Mouse (Mus musculus): ENCODE measurements around the gene Mrpl45. TPM values are rescaled to one million over a fixed set of nuclear protein-coding genes. Genes with fewer than 3 reads are reported as not detected.
"Not testable (repeated sequence)": the region's sequence is repeated elsewhere in the genome, so short reads cannot be mapped to it uniquely, and the experiment has no call there.

The Mrpl45 gene
- polyA plus RNA-seq (2015; fragmentation: Nextera tagmentation; extraction: Ambion mirVana), result 51.7 and 56.7 TPM in 2 replicates

GRCm38 (mm10) chr11:97315504-97316503, at the start of gene Mrpl45:
Gene Mrpl45 (plus strand): TSS chr11:97315716.
- under 1% methylated on average over 50 of the region's 50 CpGs for WGBS
- peak within 1 kb of the TSS; percentile 85 for H3K9ac ChIP-seq
- peak within 1 kb of the TSS; percentile 76 for H3K4me2 ChIP-seq

GRCm38 (mm10) chr11:97266544-97266943, 49.0 kb upstream of the Mrpl45 start:
- not testable (repeated sequence) for H3K4me2 ChIP-seq; H3K27ac ChIP-seq (replicated peaks); ATAC-seq (ENCODE audit: extremely low read depth, insufficient number of reproducible peaks, low FRiP score, low TSS enrichment); H3K4me1 ChIP-seq; H3K9ac ChIP-seq; H3K27me3 ChIP-seq (replicated peaks); H3K9me3 ChIP-seq; H3K4me3 ChIP-seq
- peaks cover 37% of the 10 kb centered on the region for H3K36me3 ChIP-seq
- 81% methylated on average over 1 of the region's 1 CpGs for WGBS

More at GRCm38 (mm10) chr11:97315504-97316503, at the start of gene Mrpl45:
- peak within 1 kb of the TSS; percentile 65 for H3K27ac ChIP-seq (replicated peaks)
- ATAC-seq (ENCODE audit: extremely low read depth, insufficient number of reproducible peaks, low FRiP score, low TSS enrichment), result peak; percentile 89
- H3K9me3 ChIP-seq, result no peaks in the 10 kb centered on the region
- H3K27me3 ChIP-seq (replicated peaks), result no peaks in the 10 kb centered on the region
- H3K4me3 ChIP-seq, result peak within 1 kb of the TSS; percentile 65
- peaks cover 20% of the 10 kb centered on the region for H3K4me1 ChIP-seq
- peaks cover 28% of the 10 kb centered on the region for H3K36me3 ChIP-seq

GRCm38 (mm10) chr11:97270004-97270403, 45.5 kb upstream of the Mrpl45 start:
- not testable (repeated sequence) for H3K9me3 ChIP-seq; H3K27me3 ChIP-seq (replicated peaks); H3K9ac ChIP-seq; H3K27ac ChIP-seq (replicated peaks); H3K4me3 ChIP-seq; H3K4me1 ChIP-seq; ATAC-seq (ENCODE audit: extremely low read depth, insufficient number of reproducible peaks, low FRiP score, low TSS enrichment); H3K4me2 ChIP-seq
- 70% methylated on average over 2 of the region's 2 CpGs for WGBS
- H3K36me3 ChIP-seq, result peaks cover 22% of the 10 kb centered on the region

- H3K36me3 ChIP-seq, result no peaks in the 10 kb centered on the region
- H3K27me3 ChIP-seq (replicated peaks), result no peaks in the 10 kb centered on the region
- H3K4me1 ChIP-seq, result peaks cover 19% of the 10 kb centered on the region
- no peaks in the 10 kb centered on the region for H3K9me3 ChIP-seq
- ATAC-seq (ENCODE audit: extremely low read depth, insufficient number of reproducible peaks, low FRiP score, low TSS enrichment), result no peak
- 89% methylated on average over 4 of the region's 4 CpGs for WGBS
- H3K27ac ChIP-seq (replicated peaks), result no peak overlapping the region
- no peak overlapping the region for H3K4me3 ChIP-seq
- no peak overlapping the region for H3K4me2 ChIP-seq
- no peak overlapping the region for H3K9ac ChIP-seq
Measured at GRCm38 (mm10) chr11:97272835-97273234, 42.7 kb upstream of the Mrpl45 start.

GRCm38 (mm10) chr11:97273613-97274012, 41.9 kb upstream of the Mrpl45 start:
- Histone ChIP-seq H3K36me3 (no peaks in the 10 kb centered on the region), H3K4me2 (no peak overlapping the region), H3K4me3 (no peak overlapping the region), H3K4me1 (peaks cover 26% of the 10 kb centered on the region), H3K9ac (no peak overlapping the region), H3K27ac (replicated peaks) (no peak overlapping the region), H3K27me3 (replicated peaks) (no peaks in the 10 kb centered on the region), H3K9me3 (no peaks in the 10 kb centered on the region)
- no peak for ATAC-seq (ENCODE audit: extremely low read depth, insufficient number of reproducible peaks, low FRiP score, low TSS enrichment)
- 81% methylated on average over 5 of the region's 5 CpGs for WGBS

GRCm38 (mm10) chr11:97274947-97275346, 40.6 kb upstream of the Mrpl45 start:
- not testable (repeated sequence) for ATAC-seq (ENCODE audit: extremely low read depth, insufficient number of reproducible peaks, low FRiP score, low TSS enrichment); H3K9me3 ChIP-seq; H3K36me3 ChIP-seq; H3K4me3 ChIP-seq; H3K27ac ChIP-seq (replicated peaks); H3K9ac ChIP-seq; H3K27me3 ChIP-seq (replicated peaks); H3K4me2 ChIP-seq
- peaks cover 33% of the 10 kb centered on the region for H3K4me1 ChIP-seq
- 87% methylated on average over 6 of the region's 6 CpGs for WGBS

GRCm38 (mm10) chr11:97275349-97275748, 40.2 kb upstream of the Mrpl45 start:
- no peak for ATAC-seq (ENCODE audit: extremely low read depth, insufficient number of reproducible peaks, low FRiP score, low TSS enrichment)
- Histone ChIP-seq H3K27me3 (replicated peaks) (no peaks in the 10 kb centered on the region), H3K4me1 (peaks cover 33% of the 10 kb centered on the region), H3K9me3 (no peaks in the 10 kb centered on the region), H3K4me3 (no peak overlapping the region), H3K27ac (replicated peaks) (no peak overlapping the region), H3K9ac (no peak overlapping the region), H3K4me2 (no peak overlapping the region), H3K36me3 (no peaks in the 10 kb centered on the region)
- WGBS, result 92% methylated on average over 2 of the region's 2 CpGs

- WGBS, result 42% methylated on average over 1 of the region's 1 CpGs
- Histone ChIP-seq H3K4me2 (no peak overlapping the region), H3K9me3 (no peaks in the 10 kb centered on the region), H3K9ac (no peak overlapping the region), H3K36me3 (no peaks in the 10 kb centered on the region), H3K27ac (replicated peaks) (0 out of 2 replicates have a peak overlapping the region, but pooled peaks have one; percentile 0), H3K4me1 (peaks cover 36% of the 10 kb centered on the region), H3K27me3 (replicated peaks) (no peaks in the 10 kb centered on the region), H3K4me3 (no peak overlapping the region)
- no peak for ATAC-seq (ENCODE audit: extremely low read depth, insufficient number of reproducible peaks, low FRiP score, low TSS enrichment)
Measured at GRCm38 (mm10) chr11:97276019-97276418, 39.5 kb upstream of the Mrpl45 start.

GRCm38 (mm10) chr11:97277166-97277565, 38.4 kb upstream of the Mrpl45 start:
- Histone ChIP-seq H3K9me3 (no peaks in the 10 kb centered on the region), H3K4me3 (no peak overlapping the region), H3K36me3 (no peaks in the 10 kb centered on the region), H3K27ac (replicated peaks) (peak overlapping the region; percentile 32), H3K27me3 (replicated peaks) (no peaks in the 10 kb centered on the region), H3K4me2 (peak overlapping the region; percentile 34), H3K9ac (peak overlapping the region; percentile 6; the same call in 1 of the 2 replicates), H3K4me1 (peaks cover 38% of the 10 kb centered on the region)
- WGBS, result 56% methylated on average over 5 of the region's 5 CpGs
- ATAC-seq (ENCODE audit: extremely low read depth, insufficient number of reproducible peaks, low FRiP score, low TSS enrichment), result no peak

GRCm38 (mm10) chr11:97278456-97278855, 37.1 kb upstream of the Mrpl45 start:
- no peak for ATAC-seq (ENCODE audit: extremely low read depth, insufficient number of reproducible peaks, low FRiP score, low TSS enrichment)
- H3K4me2 ChIP-seq, result peak overlapping the region; percentile 83
- H3K27ac ChIP-seq (replicated peaks), result peak overlapping the region; percentile 99
- H3K9me3 ChIP-seq, result no peaks in the 10 kb centered on the region
- peak overlapping the region; percentile 100 for H3K4me3 ChIP-seq
- 75% methylated on average over 6 of the region's 6 CpGs for WGBS
- peaks cover 33% of the 10 kb centered on the region for H3K4me1 ChIP-seq
- H3K9ac ChIP-seq, result peak overlapping the region; percentile 100
- H3K27me3 ChIP-seq (replicated peaks), result no peaks in the 10 kb centered on the region
- no peaks in the 10 kb centered on the region for H3K36me3 ChIP-seq

GRCm38 (mm10) chr11:97279040-97279404, 36.5 kb upstream of the Mrpl45 start:
- 15% methylated on average over 11 of the region's 11 CpGs for WGBS
- peak overlapping the region; percentile 83 for H3K4me2 ChIP-seq
- ATAC-seq (ENCODE audit: extremely low read depth, insufficient number of reproducible peaks, low FRiP score, low TSS enrichment), result no peak
- peaks cover 33% of the 10 kb centered on the region for H3K4me1 ChIP-seq
- no peaks in the 10 kb centered on the region for H3K27me3 ChIP-seq (replicated peaks)
- peak overlapping the region; percentile 100 for H3K9ac ChIP-seq
- peak overlapping the region; percentile 99 for H3K27ac ChIP-seq (replicated peaks)
- H3K36me3 ChIP-seq, result no peaks in the 10 kb centered on the region
- H3K9me3 ChIP-seq, result no peaks in the 10 kb centered on the region
- peak overlapping the region; percentile 100 for H3K4me3 ChIP-seq

All from heart, embryonic 13.5 days (tissue).